Mouse (Mus musculus) intestine, postnatal 0 days (tissue): ENCODE data around the gene Shank2. TPM values are rescaled to one million over a fixed set of nuclear protein-coding genes. Genes with fewer than 3 reads are reported as not detected.

Experiments used
- ATAC-seq: fragments of 200-750 bp; cut with Nextera tagmentation; 2 replicates; pipeline ENCODE4 v1.8.0; 2017; ENCODE audit warnings: mild to moderate bottlenecking, moderate TSS enrichment, moderate library complexity
- H3K27ac ChIP-seq: fragments of 300-500 bp; sonication (generic); 2 replicates; pipeline ENCODE4 v1.5.1; 2014; ENCODE audit warnings: mild to moderate bottlenecking, low read depth, low read length, moderate library complexity
- H3K27me3 ChIP-seq: fragments of 300-500 bp; sonication (generic); replicated peaks from 2 replicates; pipeline ENCODE4 v1.6.1; 2014; ENCODE audit warnings: low read length, mixed read lengths; ENCODE audit not compliant: control insufficient read depth, insufficient read depth
- H3K36me3 ChIP-seq: fragments of 300-500 bp; sonication (generic); 2 replicates; pipeline ENCODE4 v1.6.1; 2014; ENCODE audit warnings: mild to moderate bottlenecking, moderate library complexity; ENCODE audit not compliant: control insufficient read depth, insufficient read depth
- H3K4me1 ChIP-seq: fragments of 300-500 bp; sonication (generic); replicated peaks from 2 replicates; pipeline ENCODE4 v1.6.1; 2014; ENCODE audit warnings: antibody characterized with exemption, low read length, mixed read lengths; ENCODE audit not compliant: control insufficient read depth, insufficient read depth
- H3K4me2 ChIP-seq: fragments of 300-500 bp; sonication (generic); replicated peaks from 2 replicates; pipeline ENCODE4 v1.6.1; 2014; ENCODE audit warnings: low read depth, mild to moderate bottlenecking, moderate library complexity
- H3K4me3 ChIP-seq: fragments of 300-500 bp; sonication (generic); 2 replicates; pipeline ENCODE4 v1.5.1; 2014; ENCODE audit warnings: low read depth, low read length
- H3K9ac ChIP-seq: fragments of 300-500 bp; sonication (generic); 2 replicates; pipeline ENCODE4 v1.6.1; 2014; ENCODE audit warnings: mild to moderate bottlenecking, low read depth, low read length
- H3K9me3 ChIP-seq: fragments of 300-500 bp; sonication (generic); 2 replicates; pipeline ENCODE4 v1.6.1; 2016; ENCODE audit warnings: mixed run types; ENCODE audit not compliant: control insufficient read depth
- CTCF ChIP-seq: sonication (generic); IDR thresholded peaks from 2 replicates; pipeline ENCODE4 v1.5.1; 2016; ENCODE audit warnings: low read depth, mild to moderate bottlenecking, control low read depth, antibody characterized with exemption, moderate library complexity
- WGBS: fragments of 180-500 bp; shearing (Covaris S2); extraction: QIAGEN DNeasy Blood & Tissue Kit; methylation state at CpG from one replicate; pipeline ENCODE4 v1.1.7; 2014; 5-methylcytosine and 5-hydroxymethylcytosine counted together
- polyA plus RNA-seq: library from polyadenylated mRNA; unstranded; fragments of >200 nt; fragmentation: Nextera tagmentation; extraction: Ambion mirVana; gene quantifications from 2 replicates; pipeline ENCODE4 v1.2.1, GENCODE M21; 2015

Shank2 gene
- polyA plus RNA-seq, 1 experiment from 2014 or later, result 0.74 TPM

DNA sequence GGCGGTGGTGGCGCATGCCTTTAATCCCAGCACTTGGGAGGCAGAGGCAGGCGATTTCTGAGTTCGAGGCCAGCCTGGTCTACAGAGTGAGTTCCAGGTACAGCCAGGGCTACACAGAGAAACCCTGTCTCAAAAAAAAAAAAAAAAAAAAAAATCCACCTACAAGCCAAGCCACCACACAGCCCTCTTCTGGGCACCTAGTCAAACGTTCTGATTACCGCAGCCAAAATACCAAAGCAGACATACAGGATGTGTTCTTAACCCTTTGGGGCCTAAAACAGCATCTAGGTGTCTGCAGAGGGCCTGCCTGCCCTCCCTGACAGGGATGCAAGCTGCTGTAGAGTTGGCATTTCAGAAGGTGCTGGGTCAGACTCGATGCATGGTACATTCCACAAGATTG lies 460.8 kb downstream of the Shank2 start:
- Histone ChIP-seq H3K9ac (no peak overlapping the region), H3K4me1 (no peaks in the 10 kb centered on the region), H3K4me2 (no peak overlapping the region), H3K4me3 (no peak overlapping the region), H3K36me3 (peaks cover 83% of the 10 kb centered on the region), H3K9me3 (no peaks in the 10 kb centered on the region), H3K27me3 (no peaks in the 10 kb centered on the region), H3K27ac (no peak overlapping the region)
- no peak for TF ChIP-seq CTCF
- ATAC-seq, result no peak
- 83% methylated on average over 7 of the region's 7 CpGs for WGBS

- H3K4me2 ChIP-seq, result peak overlapping the region; percentile 68
- H3K36me3 ChIP-seq, result peaks cover 21% of the 10 kb centered on the region
- H3K27me3 ChIP-seq, result no peaks in the 10 kb centered on the region
- no peak overlapping the region for H3K9ac ChIP-seq
- TF ChIP-seq CTCF, result no peak
- ATAC-seq, result 0 out of 2 replicates have a peak, but pooled peaks have one; percentile 13
- no peak overlapping the region for H3K4me3 ChIP-seq
- no peaks in the 10 kb centered on the region for H3K9me3 ChIP-seq
- WGBS, result 50% methylated on average over 5 of the region's 5 CpGs
- H3K4me1 ChIP-seq, result 0 out of 2 replicates have a peak, but pooled peaks cover 5% of the 10 kb centered on the region
- H3K27ac ChIP-seq, result peak overlapping the region; percentile 94; the same call in 1 of the 2 replicates
Observed at GRCm38 (mm10) chr7:144468741-144469140, 467.0 kb downstream of the Shank2 start.

DNA sequence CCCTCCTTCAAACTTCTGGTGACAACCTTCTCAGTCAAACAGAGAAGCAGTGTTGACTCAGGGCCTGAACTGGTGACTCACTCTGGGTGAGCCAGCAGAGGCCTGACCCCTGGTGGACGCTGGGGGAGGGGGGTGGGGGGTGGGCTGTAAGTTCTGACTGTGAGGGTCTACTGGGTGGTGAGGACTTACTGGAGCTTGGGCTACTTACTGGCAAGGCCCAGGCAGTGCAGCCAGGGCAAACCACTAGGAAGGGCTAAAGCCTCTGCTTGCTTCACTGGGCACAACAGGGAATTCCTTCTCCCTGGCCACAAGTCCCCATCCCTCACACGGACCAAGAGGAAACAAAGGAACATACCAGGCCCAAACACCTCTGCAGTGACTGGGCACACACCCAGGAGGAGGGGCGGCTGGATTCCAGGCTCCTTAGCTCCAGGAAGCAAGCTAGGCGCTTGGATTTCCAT lies 467.5 kb downstream of the Shank2 start:
- TF ChIP-seq CTCF, result peak; percentile 53
- Histone ChIP-seq H3K9me3 (no peaks in the 10 kb centered on the region), H3K27me3 (no peaks in the 10 kb centered on the region), H3K4me1 (0 out of 2 replicates have a peak, but pooled peaks cover 5% of the 10 kb centered on the region), H3K36me3 (peaks cover 16% of the 10 kb centered on the region), H3K4me2 (peak overlapping the region; percentile 68), H3K27ac (peak overlapping the region; percentile 94), H3K9ac (peak overlapping the region; percentile 97), H3K4me3 (peak overlapping the region; percentile 93)
- 8% methylated on average over 4 of the region's 4 CpGs for WGBS
- ATAC-seq, result 0 out of 2 replicates have a peak, but pooled peaks have one; percentile 14

DNA sequence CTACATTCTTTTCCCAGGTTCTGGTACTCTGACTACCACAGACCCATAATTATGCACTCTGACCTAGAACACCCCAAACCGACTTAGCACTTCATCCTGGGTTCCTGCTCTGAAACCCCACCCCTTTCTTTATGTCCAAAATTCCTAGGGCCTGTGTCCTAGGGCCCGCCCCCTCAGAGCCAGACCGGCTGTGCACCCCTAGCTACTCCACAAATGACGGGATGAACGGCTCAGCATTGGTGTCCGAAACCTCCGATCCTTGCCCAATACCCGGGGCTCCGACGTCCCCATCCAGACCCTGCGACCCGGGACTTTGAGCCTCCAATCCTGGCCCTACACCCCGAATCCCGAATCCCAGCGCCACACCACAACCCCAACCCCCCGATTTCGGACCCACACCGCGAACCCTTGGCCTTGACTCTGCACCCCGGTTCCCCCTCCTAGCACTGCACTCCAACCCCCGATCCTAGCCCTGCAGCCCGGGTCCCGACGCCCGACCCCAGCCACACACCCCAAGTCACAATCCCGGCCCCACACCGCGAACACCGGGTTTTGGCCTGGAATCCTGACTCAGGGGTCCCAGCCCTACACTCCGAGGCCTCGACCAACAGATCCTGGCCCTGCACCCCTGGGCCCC lies 468.3 kb downstream of the Shank2 start:
- H3K4me3 ChIP-seq, result peak overlapping the region; percentile 93
- H3K27me3 ChIP-seq, result no peaks in the 10 kb centered on the region
- TF ChIP-seq CTCF, result no peak
- peak overlapping the region; percentile 97 for H3K9ac ChIP-seq
- WGBS, result 2% methylated on average over 31 of the region's 31 CpGs
- H3K27ac ChIP-seq, result peak overlapping the region; percentile 94
- H3K4me1 ChIP-seq, result 0 out of 2 replicates have a peak, but pooled peaks cover 5% of the 10 kb centered on the region
- H3K4me2 ChIP-seq, result peak overlapping the region; percentile 68
- H3K36me3 ChIP-seq, result peaks cover 8% of the 10 kb centered on the region
- H3K9me3 ChIP-seq, result no peaks in the 10 kb centered on the region
- peak; percentile 31 for ATAC-seq

DNA sequence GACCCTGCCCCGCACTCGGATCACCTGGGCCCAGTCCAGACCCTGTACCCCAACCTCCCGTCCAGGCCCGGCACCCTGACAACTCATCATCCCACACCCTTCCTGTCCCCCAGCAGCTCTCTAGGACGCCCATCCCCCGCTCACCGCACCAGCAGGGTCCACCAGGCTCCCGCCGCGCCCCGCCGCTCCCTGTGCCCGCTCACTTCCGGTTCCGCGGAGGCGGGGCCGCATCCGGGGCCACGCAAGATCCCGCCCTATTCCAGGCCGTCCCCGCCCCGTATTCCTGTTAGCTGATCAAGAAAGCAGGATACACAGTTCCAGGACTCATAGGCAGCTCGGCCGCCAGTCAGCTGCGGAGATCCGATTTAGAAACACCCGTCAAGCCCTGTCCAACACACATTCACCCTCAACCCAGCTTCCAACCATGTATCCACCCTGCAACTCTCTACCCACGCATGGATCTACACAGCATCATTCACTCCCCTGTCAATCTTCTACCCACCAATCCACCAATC lies 468.9 kb downstream of the Shank2 start, which contains the start of gene Cttn:
Gene Cttn (minus strand): TSS at position 465 of the 515 bp plus-strand sequence.
- 0 out of 2 replicates have a peak, but pooled peaks cover 5% of the 10 kb centered on the region for H3K4me1 ChIP-seq
- H3K27ac ChIP-seq, result peak within 1 kb of the TSS; percentile 94
- peaks cover 2% of the 10 kb centered on the region for H3K36me3 ChIP-seq
- H3K27me3 ChIP-seq, result no peaks in the 10 kb centered on the region
- no peaks in the 10 kb centered on the region for H3K9me3 ChIP-seq
- WGBS, result under 1% methylated on average over 30 of the region's 30 CpGs
- H3K4me2 ChIP-seq, result peak within 1 kb of the TSS; percentile 68
- peak within 1 kb of the TSS; percentile 93 for H3K4me3 ChIP-seq
- peak within 1 kb of the TSS; percentile 97 for H3K9ac ChIP-seq
- TF ChIP-seq CTCF, result no peak
- ATAC-seq, result peak; percentile 93

GRCm38 (mm10) chr7:144471103-144471502 lies 469.4 kb downstream of the Shank2 start:
- Histone ChIP-seq H3K9me3 (no peaks in the 10 kb centered on the region), H3K36me3 (no peaks in the 10 kb centered on the region; the same call in 1 of the 2 replicates), H3K4me2 (peak overlapping the region; percentile 68), H3K27ac (0 out of 2 replicates have a peak overlapping the region, but pooled peaks have one; percentile 94), H3K4me3 (peak overlapping the region; percentile 93), H3K9ac (peak overlapping the region; percentile 97), H3K27me3 (no peaks in the 10 kb centered on the region), H3K4me1 (0 out of 2 replicates have a peak, but pooled peaks cover 5% of the 10 kb centered on the region)
- no peak for TF ChIP-seq CTCF
- WGBS, result 65% methylated on average over 2 of the region's 2 CpGs
- no peak for ATAC-seq
